Mouse (Mus musculus) liver, embryonic 11.5 days (tissue): ENCODE data around the gene Slit3. TPM values are rescaled to one million over a fixed set of nuclear protein-coding genes. Genes with fewer than 3 reads are reported as not detected.

Experiments
- ATAC-seq: fragments of 200-750 bp; cut with Nextera tagmentation; replicated peaks from 2 replicates; pipeline ENCODE4 v1.8.0; 2017; ENCODE audit warnings: moderate number of reproducible peaks, mild to moderate bottlenecking, moderate TSS enrichment, moderate library complexity; ENCODE audit not compliant: low FRiP score
- DNase-seq: peaks from one replicate; pipeline ENCODE4 v3.0.0-alpha.2; 2017; ENCODE audit warnings: low spot score
- H3K27ac ChIP-seq: fragments of 300-500 bp; sonication (generic); 2 replicates; pipeline ENCODE4 v1.5.1; 2014; ENCODE audit warnings: mild to moderate bottlenecking, low read depth, low read length, control low read depth
- H3K27me3 ChIP-seq: fragments of 300-500 bp; sonication (generic); replicated peaks from 2 replicates; pipeline ENCODE4 v1.6.1; 2014; ENCODE audit warnings: low read length, mixed read lengths; ENCODE audit not compliant: control insufficient read depth, insufficient read depth
- H3K36me3 ChIP-seq: fragments of 300-500 bp; sonication (generic); 2 replicates; pipeline ENCODE4 v1.6.1; 2014; ENCODE audit warnings: mild to moderate bottlenecking, low read length, moderate library complexity, mixed read lengths; ENCODE audit not compliant: control insufficient read depth, insufficient read depth
- H3K4me1 ChIP-seq: fragments of 300-500 bp; sonication (generic); replicated peaks from 2 replicates; pipeline ENCODE4 v1.6.1; 2014; ENCODE audit warnings: low read length, mixed read lengths; ENCODE audit not compliant: control insufficient read depth, insufficient read depth
- H3K4me2 ChIP-seq: fragments of 300-500 bp; sonication (generic); 2 replicates; pipeline ENCODE4 v1.6.1; 2014; ENCODE audit warnings: mild to moderate bottlenecking, control low read depth, moderate library complexity
- H3K4me3 ChIP-seq: fragments of 300-500 bp; sonication (generic); 2 replicates; pipeline ENCODE4 v1.5.1; 2014; ENCODE audit warnings: low read depth, low read length, control low read depth
- H3K9ac ChIP-seq: fragments of 300-500 bp; sonication (generic); 2 replicates; pipeline ENCODE4 v1.6.1; 2014; ENCODE audit warnings: low read depth, low read length, control low read depth
- H3K9me3 ChIP-seq: fragments of 300-500 bp; sonication (generic); 2 replicates; pipeline ENCODE4 v1.6.1; 2016; ENCODE audit warnings: low read length, inconsistent platforms, mixed read lengths; ENCODE audit not compliant: control insufficient read depth
- WGBS: fragments of 180-500 bp; shearing (Covaris S2); extraction: QIAGEN DNeasy Blood & Tissue Kit; methylation state at CpG from one replicate; pipeline ENCODE4 v1.1.7; 2014; 5-methylcytosine and 5-hydroxymethylcytosine counted together
- polyA plus RNA-seq: library from polyadenylated mRNA; unstranded; fragments of >200 nt; fragmentation: Nextera tagmentation; extraction: Ambion mirVana; gene quantifications from 2 replicates; pipeline ENCODE4 v1.2.1, GENCODE M21; 2014

Gene Slit3
- polyA plus RNA-seq, 1 experiment from 2014 or later: 6.8 TPM

DNA sequence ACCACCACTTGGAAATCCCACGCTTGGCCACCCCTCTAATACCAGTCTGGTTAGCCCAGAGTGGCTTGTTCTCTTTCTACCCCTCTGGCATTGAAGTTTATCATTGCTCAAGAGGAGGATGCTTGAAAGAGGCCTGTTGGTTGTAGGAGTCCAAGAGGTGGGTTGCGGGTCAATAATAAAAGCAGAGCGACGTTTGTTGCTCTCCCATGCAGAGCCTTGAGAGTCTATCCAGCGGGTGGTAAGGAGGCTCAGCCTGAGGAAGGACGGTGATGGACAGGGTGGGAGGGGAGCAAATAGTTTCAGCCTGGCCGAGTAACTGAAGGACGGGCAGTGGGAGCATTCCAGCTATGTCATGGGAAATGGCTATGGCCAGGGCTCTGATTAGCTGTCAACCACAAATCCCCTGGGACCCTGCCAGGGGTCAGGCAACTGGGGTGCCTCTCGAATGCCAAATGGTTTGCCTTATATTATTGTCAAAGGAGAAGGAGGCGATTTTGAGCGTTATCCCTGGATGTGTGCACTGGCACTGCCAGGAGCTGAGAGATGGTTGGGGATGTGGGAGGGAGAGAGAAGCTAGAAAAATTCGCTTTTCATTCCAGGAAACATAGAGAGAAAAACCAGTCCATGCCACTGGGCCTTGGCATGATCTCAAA lies 141.4 kb downstream of the Slit3 start:
- Histone ChIP-seq H3K4me1 (no peaks in the 10 kb centered on the region), H3K4me2 (no peak overlapping the region), H3K9me3 (no peaks in the 10 kb centered on the region), H3K36me3 (no peaks in the 10 kb centered on the region), H3K9ac (no peak overlapping the region), H3K27ac (no peak overlapping the region), H3K4me3 (no peak overlapping the region), H3K27me3 (no peaks in the 10 kb centered on the region)
- ATAC-seq: no peak
- DNase-seq: no peak
- WGBS: 73% methylated on average over 12 of the region's 12 CpGs

DNA sequence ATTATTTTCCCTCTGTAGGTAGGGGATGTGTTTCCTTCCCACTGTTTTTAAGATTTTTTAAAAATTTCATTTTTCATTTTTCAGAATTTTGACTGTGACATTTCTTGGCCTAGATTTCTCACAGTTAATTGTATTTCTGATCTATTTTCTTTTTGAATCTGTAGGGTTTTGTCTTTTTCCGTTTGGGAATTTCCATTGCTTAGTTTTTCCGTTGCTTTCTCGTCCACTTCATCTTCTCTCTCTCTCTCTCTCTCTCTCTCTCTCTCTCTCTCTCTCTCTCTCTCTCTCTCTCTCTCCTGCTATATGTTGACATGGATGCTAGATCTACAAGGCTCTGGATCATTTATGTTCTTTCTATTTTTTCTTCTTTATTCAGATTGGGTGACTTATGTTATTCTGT lies 143.7 kb downstream of the Slit3 start:
- H3K27ac ChIP-seq: no peak overlapping the region
- no peaks in the 10 kb centered on the region for H3K36me3 ChIP-seq
- no peak for DNase-seq
- 87% methylated on average over 3 of the region's 3 CpGs for WGBS
- no peak overlapping the region for H3K9ac ChIP-seq
- no peak overlapping the region for H3K4me2 ChIP-seq
- H3K4me1 ChIP-seq: peaks cover 2% of the 10 kb centered on the region; the same call in 1 of the 2 replicates
- no peak overlapping the region for H3K4me3 ChIP-seq
- no peaks in the 10 kb centered on the region for H3K9me3 ChIP-seq
- ATAC-seq: no peak
- H3K27me3 ChIP-seq: no peaks in the 10 kb centered on the region

DNA sequence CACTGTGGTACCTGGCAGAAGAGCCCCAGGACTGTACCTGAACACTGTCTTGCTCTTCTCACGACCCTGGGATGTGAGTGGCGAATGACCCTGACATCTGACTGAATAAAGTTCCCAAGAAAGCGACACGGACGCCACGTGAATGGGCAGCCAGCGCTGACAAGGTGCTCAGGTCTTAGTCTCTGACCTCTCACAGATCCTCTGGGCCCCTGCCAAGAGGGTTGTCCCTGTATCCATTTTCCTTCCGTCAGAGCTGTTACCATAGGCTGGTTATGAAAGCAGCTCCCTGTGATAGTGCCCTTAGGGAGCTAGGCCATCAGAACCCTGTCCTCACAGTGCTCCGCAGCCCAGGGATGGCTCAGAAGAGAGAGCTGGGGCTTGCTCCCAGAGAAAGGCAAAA lies 149.4 kb downstream of the Slit3 start:
- ATAC-seq: no peak
- Histone ChIP-seq H3K9ac (no peak overlapping the region), H3K4me1 (peaks cover 5% of the 10 kb centered on the region; the same call in 1 of the 2 replicates), H3K36me3 (no peaks in the 10 kb centered on the region), H3K4me2 (no peak overlapping the region), H3K27ac (no peak overlapping the region), H3K4me3 (no peak overlapping the region), H3K9me3 (no peaks in the 10 kb centered on the region), H3K27me3 (no peaks in the 10 kb centered on the region)
- WGBS: 83% methylated on average over 9 of the region's 9 CpGs
- no peak for DNase-seq

DNA sequence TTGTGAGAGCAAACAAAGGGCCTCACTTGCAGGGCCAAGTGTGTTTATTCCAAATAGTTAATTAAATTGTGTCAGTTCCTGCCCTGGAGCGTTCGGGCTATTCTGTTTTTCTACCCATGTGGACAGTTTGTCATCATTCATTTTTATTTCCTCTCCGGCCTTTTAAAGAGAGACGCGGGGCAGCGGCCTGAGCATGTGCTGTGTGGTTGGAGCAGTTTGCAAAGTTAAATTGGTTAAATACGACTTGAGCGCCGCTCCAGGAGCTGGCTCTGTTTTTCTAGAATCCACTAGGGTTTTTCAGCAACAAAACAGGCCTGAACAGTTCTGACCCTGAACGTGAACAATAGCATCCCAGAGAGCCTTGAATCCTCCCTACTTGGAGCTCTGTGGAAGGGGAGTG lies 152.4 kb downstream of the Slit3 start:
- Histone ChIP-seq H3K9ac (no peak overlapping the region), H3K4me3 (no peak overlapping the region), H3K36me3 (no peaks in the 10 kb centered on the region), H3K4me2 (no peak overlapping the region), H3K27me3 (no peaks in the 10 kb centered on the region), H3K27ac (no peak overlapping the region), H3K9me3 (no peaks in the 10 kb centered on the region), H3K4me1 (peaks cover 5% of the 10 kb centered on the region; the same call in 1 of the 2 replicates)
- ATAC-seq: no peak
- 60% methylated on average over 10 of the region's 10 CpGs for whole genome bisulfite sequencing
- DNase-seq: no peak

DNA sequence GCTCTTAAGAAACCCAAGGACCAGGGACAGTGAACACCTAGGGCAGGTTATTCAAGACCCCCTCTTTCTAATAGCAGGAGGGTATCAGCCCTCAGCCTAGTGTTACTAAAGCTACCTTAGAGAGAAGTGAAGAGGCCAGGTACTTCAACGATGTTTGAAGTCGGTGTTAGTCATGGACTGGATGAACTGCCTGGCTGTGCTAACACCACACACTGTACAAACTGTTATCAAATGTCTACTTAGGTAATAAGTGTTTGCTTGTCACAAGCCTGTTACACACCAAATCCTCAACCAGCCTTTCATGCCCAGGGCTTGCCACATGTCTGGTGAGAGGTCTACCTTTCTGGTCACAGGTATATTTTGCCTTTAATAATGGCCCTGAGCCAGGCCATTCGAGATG lies 153.0 kb downstream of the Slit3 start:
- H3K27me3 ChIP-seq: no peaks in the 10 kb centered on the region
- ATAC-seq (no peak), DNase-seq (no peak)
- no peak overlapping the region for H3K9ac ChIP-seq
- WGBS: 87% methylated on average over 3 of the region's 3 CpGs
- no peaks in the 10 kb centered on the region for H3K36me3 ChIP-seq
- H3K4me2 ChIP-seq: no peak overlapping the region
- H3K27ac ChIP-seq: no peak overlapping the region
- H3K4me1 ChIP-seq: peaks cover 3% of the 10 kb centered on the region; the same call in 1 of the 2 replicates
- no peak overlapping the region for H3K4me3 ChIP-seq
- no peaks in the 10 kb centered on the region for H3K9me3 ChIP-seq

DNA sequence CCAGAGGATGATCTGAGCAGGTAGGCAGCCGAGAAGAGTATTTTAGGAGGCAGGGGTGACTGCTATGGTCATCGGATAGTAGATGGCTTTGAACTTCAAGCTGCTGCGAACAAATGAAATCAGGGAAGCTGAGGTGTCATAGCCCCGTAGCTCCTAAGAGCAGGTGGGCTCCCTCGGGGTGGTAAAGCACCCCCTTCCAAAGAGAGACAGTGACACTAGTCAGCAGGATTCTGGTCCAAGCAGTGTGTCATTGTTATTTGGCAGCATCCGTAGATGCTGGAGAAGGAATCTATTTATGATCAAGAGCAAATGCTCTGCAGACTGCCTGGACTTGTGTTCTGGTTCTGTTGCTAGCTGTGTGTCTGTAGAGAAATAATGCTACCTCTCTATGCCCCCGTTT lies 154.3 kb downstream of the Slit3 start:
- Histone ChIP-seq H3K4me3 (no peak overlapping the region), H3K4me1 (0 out of 2 replicates have a peak, but pooled peaks cover 2% of the 10 kb centered on the region)

DNA sequence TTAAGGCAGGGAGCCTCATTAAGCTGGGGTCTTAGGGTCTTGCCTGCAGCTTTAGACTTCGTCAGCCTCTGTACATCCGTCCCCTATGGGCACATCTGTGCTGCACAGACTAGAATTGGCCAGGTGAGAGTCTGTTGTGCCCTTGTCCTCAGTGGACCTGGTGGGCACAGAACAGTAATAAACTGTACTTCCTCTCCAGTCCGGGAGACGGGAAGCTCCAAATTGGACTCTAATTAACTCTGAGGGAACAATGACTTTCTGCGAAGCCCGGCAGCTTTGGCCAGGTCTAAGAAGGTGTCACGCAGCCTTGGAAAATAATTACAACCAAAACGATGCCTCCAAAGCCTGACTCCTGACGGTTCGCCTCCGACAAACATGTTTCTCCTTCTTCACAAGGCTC lies 155.0 kb downstream of the Slit3 start:
- Histone ChIP-seq H3K27ac (no peak overlapping the region), H3K4me3 (no peak overlapping the region), H3K9ac (no peak overlapping the region), H3K4me2 (no peak overlapping the region), H3K9me3 (no peaks in the 10 kb centered on the region), H3K36me3 (no peaks in the 10 kb centered on the region), H3K4me1 (no peaks in the 10 kb centered on the region), H3K27me3 (no peaks in the 10 kb centered on the region)
- no peak for ATAC-seq
- 83% methylated on average over 11 of the region's 11 CpGs for WGBS
- no peak for DNase-seq

More for the DNA sequence above, 154.3 kb downstream of the Slit3 start:
- Histone ChIP-seq H3K36me3 (no peaks in the 10 kb centered on the region), H3K9ac (no peak overlapping the region), H3K27ac (no peak overlapping the region), H3K27me3 (no peaks in the 10 kb centered on the region), H3K9me3 (no peaks in the 10 kb centered on the region), H3K4me2 (no peak overlapping the region)
- ATAC-seq (no peak), DNase-seq (no peak)
- WGBS: 86% methylated on average over 7 of the region's 7 CpGs

DNA sequence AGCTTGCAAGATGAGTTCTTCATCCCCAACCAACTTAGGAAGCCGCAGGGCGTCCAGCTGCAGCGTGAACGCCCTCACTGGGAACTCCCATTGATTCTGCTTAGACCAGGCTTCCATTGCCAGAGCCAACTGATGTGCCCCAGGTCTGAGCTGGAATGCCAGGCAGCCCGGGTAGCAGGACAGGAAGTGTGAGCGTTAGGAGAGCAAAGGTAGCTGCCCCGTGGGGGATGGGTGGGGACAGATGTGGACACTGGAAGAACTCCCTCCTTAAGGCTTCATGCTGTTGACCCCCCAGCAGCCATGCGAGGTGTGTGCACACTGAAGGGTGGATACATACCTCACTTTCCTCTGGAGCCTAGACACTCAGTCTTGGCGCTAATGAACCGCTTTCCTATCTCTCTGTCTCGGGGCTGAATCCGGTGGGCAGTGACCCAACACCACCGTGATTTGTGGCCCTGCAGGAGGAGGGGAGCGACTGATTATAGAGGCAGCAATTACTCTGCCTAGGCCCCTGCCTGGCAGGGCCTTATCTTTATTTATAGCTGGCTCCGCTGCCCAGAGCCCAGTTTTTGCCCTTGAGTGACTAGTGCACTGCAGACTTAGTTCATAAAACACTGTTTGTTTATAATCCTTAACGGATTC lies 157.2 kb downstream of the Slit3 start:
- WGBS: 58% methylated on average over 16 of the region's 16 CpGs
- H3K27me3 ChIP-seq: no peaks in the 10 kb centered on the region

DNA sequence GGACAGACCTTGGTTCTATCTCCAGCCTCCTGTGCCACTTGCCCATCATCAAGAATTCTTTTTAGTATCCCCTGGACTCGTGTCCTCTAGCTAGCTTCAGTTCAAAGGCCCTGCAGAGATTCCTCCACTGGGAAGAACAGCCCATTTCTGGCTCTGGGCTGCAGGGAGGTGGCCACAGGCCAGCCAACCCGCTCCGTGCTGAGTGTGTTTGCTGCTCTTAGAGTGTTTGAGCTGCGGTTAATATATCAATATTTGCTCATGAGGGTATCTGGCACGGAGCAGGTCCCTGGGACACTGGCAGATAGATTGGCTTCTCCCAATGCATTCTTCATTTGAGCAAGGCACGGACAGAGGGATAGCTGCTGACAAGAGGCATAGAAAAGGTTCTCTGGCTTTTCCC lies 159.8 kb downstream of the Slit3 start:
- Histone ChIP-seq H3K27ac (no peak overlapping the region), H3K36me3 (no peaks in the 10 kb centered on the region), H3K9ac (no peak overlapping the region), H3K4me2 (no peak overlapping the region), H3K4me1 (no peaks in the 10 kb centered on the region), H3K4me3 (no peak overlapping the region), H3K9me3 (no peaks in the 10 kb centered on the region), H3K27me3 (no peaks in the 10 kb centered on the region)
- ATAC-seq (no peak), DNase-seq (no peak)
- WGBS: 62% methylated on average over 6 of the region's 6 CpGs

More for the DNA sequence above, 157.2 kb downstream of the Slit3 start:
- H3K36me3 ChIP-seq: no peaks in the 10 kb centered on the region
- DNase-seq (no peak), ATAC-seq (no peak)
- H3K9me3 ChIP-seq: no peaks in the 10 kb centered on the region
- no peak overlapping the region for H3K27ac ChIP-seq
- H3K4me3 ChIP-seq: no peak overlapping the region
- no peak overlapping the region for H3K4me2 ChIP-seq
- H3K9ac ChIP-seq: no peak overlapping the region
- H3K4me1 ChIP-seq: no peaks in the 10 kb centered on the region
